Mouse (Mus musculus) limb, embryonic 14.5 days (tissue): Measurements from ENCODE around the gene Gabarap. TPM values are rescaled to one million over a fixed set of nuclear protein-coding genes. Genes with fewer than 3 reads are reported as not detected.

Experiments
- ATAC-seq: fragments of 200-750 bp; cut with Nextera tagmentation; 2 replicates; pipeline ENCODE4 v1.8.0; 2017; ENCODE audit warnings: low read depth, moderate number of reproducible peaks, moderate TSS enrichment; ENCODE audit not compliant: low FRiP score
- DNase-seq: peaks from one replicate; pipeline ENCODE4 v3.0.0-alpha.2; 2015; ENCODE audit warnings: low spot score
- H3K27ac ChIP-seq: fragments of 300-500 bp; sonication (generic); replicated peaks from 2 replicates; pipeline ENCODE4 v1.5.1; 2014; ENCODE audit warnings: low read depth, mild to moderate bottlenecking, low read length, moderate library complexity, mixed read lengths
- H3K27me3 ChIP-seq: fragments of 300-500 bp; sonication (generic); 2 replicates; pipeline ENCODE4 v1.6.1; 2014; ENCODE audit warnings: low read length, mixed read lengths; ENCODE audit not compliant: control insufficient read depth, insufficient read depth
- H3K36me3 ChIP-seq: fragments of 300-500 bp; sonication (generic); 2 replicates; pipeline ENCODE4 v1.6.1; 2014; ENCODE audit warnings: mild to moderate bottlenecking, low read length, moderate library complexity, mixed read lengths; ENCODE audit not compliant: control insufficient read depth, insufficient read depth
- H3K4me1 ChIP-seq: fragments of 300-500 bp; sonication (generic); 2 replicates; pipeline ENCODE4 v1.6.1; 2014; ENCODE audit warnings: antibody characterized with exemption, low read length, mixed read lengths; ENCODE audit not compliant: control insufficient read depth, insufficient read depth
- H3K4me2 ChIP-seq: fragments of 300-500 bp; sonication (generic); replicated peaks from 2 replicates; pipeline ENCODE4 v1.6.1; 2014; ENCODE audit warnings: low read depth, mild to moderate bottlenecking, low read length, moderate library complexity; ENCODE audit not compliant: severe bottlenecking
- H3K4me3 ChIP-seq: fragments of 300-500 bp; sonication (generic); replicated peaks from 2 replicates; pipeline ENCODE4 v1.5.1; 2014; ENCODE audit warnings: low read length
- H3K9ac ChIP-seq: fragments of 300-500 bp; sonication (generic); 2 replicates; pipeline ENCODE4 v1.6.1; 2014; ENCODE audit warnings: mild to moderate bottlenecking, low read depth, low read length, moderate library complexity; ENCODE audit not compliant: severe bottlenecking
- H3K9me3 ChIP-seq: fragments of 300-500 bp; sonication (generic); 2 replicates; pipeline ENCODE4 v1.6.1; 2016; ENCODE audit warnings: low read length; ENCODE audit not compliant: control insufficient read depth
- POLR2A ChIP-seq: fragments of 200-500 bp; IDR thresholded peaks from 2 replicates; pipeline ENCODE4 v1.8.0; 2012; ENCODE audit warnings: inconsistent platforms, mild to moderate bottlenecking, moderate library complexity, borderline replicate concordance; ENCODE audit not compliant: insufficient read depth, insufficient read length; ENCODE audit errors: extremely low read depth
- WGBS: fragments of 180-500 bp; shearing (Covaris S2); extraction: QIAGEN DNeasy Blood & Tissue Kit; methylation state at CpG from one replicate; pipeline ENCODE4 v1.1.7; 2014; 5-methylcytosine and 5-hydroxymethylcytosine counted together
- polyA plus RNA-seq, 2 experiments: library from polyadenylated mRNA; depleted of rRNA in 1 of 2; stranded (reverse) in 1 of 2; unstranded in 1 of 2; fragments of >200 nt; fragmentation: Nextera tagmentation in 1 of 2; extraction: Ambion mirVana in 1 of 2; gene quantifications; 2 replicates each; pipeline versions ENCODE4 v1.2.1 to v1.2.3; 2012 to 2014

Gene Gabarap
- polyA plus RNA-seq, 2 experiments, result 431 to 574 TPM

DNA sequence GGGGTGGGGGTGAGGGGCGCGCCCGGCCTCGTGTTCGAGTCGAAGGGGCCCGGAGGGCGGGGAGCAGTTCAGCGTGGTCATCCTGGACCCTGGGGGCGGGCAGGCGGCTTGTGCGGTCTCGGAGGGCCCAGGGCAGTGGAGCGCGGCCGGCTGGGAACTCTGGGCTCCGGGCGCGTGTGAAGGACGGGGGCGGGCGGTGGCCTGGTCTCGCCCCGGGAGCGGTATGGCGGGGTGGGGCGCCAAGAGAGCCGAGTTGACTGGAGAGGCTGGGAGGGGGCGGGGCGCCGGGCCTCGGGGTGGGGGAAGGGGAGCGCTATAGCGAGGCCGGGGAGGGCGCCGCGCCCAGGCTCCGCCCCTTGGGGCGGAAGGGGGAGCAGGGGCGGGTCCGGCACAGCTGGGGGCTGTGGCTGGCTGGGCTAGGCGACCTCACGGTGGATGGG is 6.1 kb downstream of the Gabarap start:
- peak overlapping the region; percentile 97 for H3K4me3 ChIP-seq
- H3K27ac ChIP-seq, result peak overlapping the region; percentile 96
- WGBS, result 3% methylated on average over 19 of the region's 44 CpGs
- peak; percentile 83 for DNase-seq
- H3K36me3 ChIP-seq, result peaks cover 48% of the 10 kb centered on the region
- peak; percentile 38 for ATAC-seq
- peaks cover 25% of the 10 kb centered on the region for H3K4me1 ChIP-seq
- H3K4me2 ChIP-seq, result peak overlapping the region; percentile 46
- TF ChIP-seq POLR2A, result 0 out of 2 replicates have a peak, but pooled peaks have one; percentile 38
- H3K9me3 ChIP-seq, result no peaks in the 10 kb centered on the region
- H3K9ac ChIP-seq, result peak overlapping the region; percentile 90
- H3K27me3 ChIP-seq, result no peaks in the 10 kb centered on the region

DNA sequence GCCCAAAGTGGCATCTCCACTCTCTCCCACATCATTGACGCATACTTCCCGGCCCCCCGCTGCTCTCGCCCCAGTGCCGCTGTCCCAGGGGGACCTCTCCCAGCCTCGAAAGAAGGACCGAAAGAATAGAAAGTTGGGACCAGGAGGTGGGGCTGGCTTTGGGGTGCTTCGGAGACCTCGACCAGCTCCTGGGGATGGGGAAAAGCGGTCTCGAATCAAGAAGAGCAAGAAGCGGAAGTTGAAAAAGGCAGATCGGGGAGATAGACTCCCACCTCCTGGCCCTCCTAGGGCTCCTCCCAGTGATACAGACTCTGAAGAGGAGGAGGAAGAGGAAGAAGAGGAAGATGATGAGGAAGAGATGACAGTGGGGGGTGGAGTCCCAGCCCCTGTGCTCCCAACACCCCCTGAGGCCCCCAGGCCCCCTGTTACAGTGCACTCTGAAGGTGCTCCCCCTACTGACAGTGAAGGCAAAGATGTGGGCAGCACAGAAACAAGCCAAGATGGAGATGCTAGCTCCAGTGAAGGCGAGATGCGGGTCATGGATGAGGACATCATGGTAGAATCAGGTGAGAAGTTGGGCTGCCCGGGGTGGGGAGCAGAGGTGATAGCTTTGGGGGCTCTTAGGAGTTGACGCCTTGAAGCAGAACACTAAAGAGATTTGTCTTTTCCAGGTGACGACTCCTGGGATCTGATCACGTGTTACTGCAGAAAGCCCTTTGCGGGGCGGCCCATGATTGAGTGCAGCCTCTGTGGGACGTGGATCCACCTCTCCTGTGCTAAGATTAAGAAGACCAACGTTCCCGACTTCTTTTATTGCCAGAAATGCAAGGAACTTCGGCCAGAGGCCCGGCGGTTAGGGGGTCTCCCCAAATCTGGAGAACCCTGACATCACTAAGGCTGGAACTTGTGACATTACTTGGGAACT is 7.9 kb downstream of the Gabarap start:
- H3K4me2 ChIP-seq, result no peak overlapping the region
- no peak overlapping the region for H3K4me3 ChIP-seq
- peaks cover 25% of the 10 kb centered on the region for H3K4me1 ChIP-seq
- WGBS, result 91% methylated on average over 27 of the region's 27 CpGs
- no peak for ATAC-seq
- no peak overlapping the region for H3K9ac ChIP-seq
- peaks cover 41% of the 10 kb centered on the region for H3K36me3 ChIP-seq
- no peaks in the 10 kb centered on the region for H3K27me3 ChIP-seq
- no peak for DNase-seq
- no peak for TF ChIP-seq POLR2A
- H3K9me3 ChIP-seq, result no peaks in the 10 kb centered on the region
- no peak overlapping the region for H3K27ac ChIP-seq

DNA sequence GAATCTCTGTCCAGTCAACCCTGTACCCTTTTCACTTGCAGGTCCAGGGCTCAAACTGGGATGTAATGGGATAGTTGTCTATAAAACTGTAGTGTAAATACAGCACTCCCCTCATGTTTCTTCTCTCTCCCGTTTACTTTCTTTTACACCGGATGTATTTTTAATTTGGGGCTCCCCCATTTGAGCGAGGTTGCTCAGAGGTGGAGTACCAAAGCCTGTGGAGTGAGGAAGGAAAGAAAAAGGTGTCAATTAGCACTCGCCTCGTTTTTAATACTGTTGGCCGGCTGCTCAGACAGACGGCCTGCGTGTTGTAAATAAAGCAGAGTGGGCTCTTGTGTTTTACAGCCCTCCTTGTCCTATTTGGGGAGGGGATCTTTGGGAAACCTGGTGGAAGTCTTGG is 8.7 kb downstream of the Gabarap start:
- Histone ChIP-seq H3K4me2 (no peak overlapping the region), H3K4me1 (peaks cover 25% of the 10 kb centered on the region), H3K27me3 (no peaks in the 10 kb centered on the region), H3K4me3 (0 out of 2 replicates have a peak overlapping the region, but pooled peaks have one; percentile 80), H3K36me3 (peaks cover 34% of the 10 kb centered on the region), H3K27ac (peak overlapping the region; percentile 21; the same call in 1 of the 2 replicates), H3K9ac (no peak overlapping the region), H3K9me3 (no peaks in the 10 kb centered on the region)
- TF ChIP-seq POLR2A, result no peak
- ATAC-seq, result no peak
- no peak for DNase-seq
- 62% methylated on average over 8 of the region's 8 CpGs for WGBS

DNA sequence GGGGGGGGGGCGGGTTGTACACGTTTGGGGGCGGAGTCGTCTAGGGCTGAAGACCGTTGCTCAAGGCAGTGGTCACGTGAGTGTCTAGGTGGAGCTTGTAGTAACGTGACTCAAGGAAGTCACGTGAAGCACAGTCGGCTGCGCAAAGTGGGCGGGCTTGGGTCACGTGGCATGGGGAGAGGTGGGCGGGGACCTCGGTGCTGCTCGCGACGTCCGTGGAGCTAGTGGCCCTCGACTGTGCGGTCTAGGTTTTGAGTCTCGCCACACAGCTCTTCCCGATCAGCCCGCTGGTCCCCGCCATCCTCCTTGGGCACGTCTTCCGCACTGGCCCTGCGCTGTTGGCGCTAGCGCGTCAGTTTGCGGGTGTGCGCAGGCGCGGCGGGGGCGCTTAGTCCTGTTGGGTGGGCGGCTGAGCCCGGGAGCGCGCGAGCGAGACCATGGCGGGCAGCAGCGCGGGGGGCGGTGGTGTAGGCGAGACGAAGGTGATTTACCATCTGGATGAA is 9.5 kb downstream of the Gabarap start, which contains the start of gene Dvl2:
Gene Dvl2 (plus strand): TSS at position 200 of the 503 bp plus-strand sequence.
- Histone ChIP-seq H3K9me3 (no peaks in the 10 kb centered on the region), H3K27me3 (no peaks in the 10 kb centered on the region), H3K27ac (peak within 1 kb of the TSS; percentile 92), H3K4me2 (peak within 1 kb of the TSS; percentile 96), H3K4me1 (peaks cover 25% of the 10 kb centered on the region), H3K4me3 (peak within 1 kb of the TSS; percentile 80), H3K9ac (peak within 1 kb of the TSS; percentile 82), H3K36me3 (peaks cover 37% of the 10 kb centered on the region)
- TF ChIP-seq POLR2A, result peak; percentile 91; the same call in 1 of the 2 replicates
- WGBS, result under 1% methylated on average over 48 of the region's 48 CpGs
- ATAC-seq, result peak; percentile 73
- DNase-seq, result peak; percentile 94

DNA sequence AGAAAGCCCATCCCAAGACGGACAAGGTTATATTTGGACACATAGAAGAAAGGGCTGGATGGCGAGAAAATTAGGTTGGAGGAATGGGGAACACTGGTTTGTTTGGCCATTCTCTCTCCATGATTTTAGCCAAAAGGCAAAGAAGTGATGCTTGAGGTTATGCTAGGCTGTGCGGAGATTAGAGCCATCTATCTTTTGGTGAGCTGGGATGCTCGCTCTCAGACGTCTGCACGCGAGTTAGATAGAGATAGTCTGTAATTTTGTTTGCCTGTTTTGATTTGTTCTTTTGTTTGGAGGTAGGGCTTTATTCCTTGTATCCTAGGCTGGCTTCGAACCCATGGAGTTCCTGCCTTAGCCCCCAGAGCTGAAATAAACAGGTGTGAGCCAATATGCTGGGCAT is 10.2 kb downstream of the Gabarap start:
- no peaks in the 10 kb centered on the region for H3K27me3 ChIP-seq
- H3K9ac ChIP-seq, result peak overlapping the region; percentile 82
- no peaks in the 10 kb centered on the region for H3K9me3 ChIP-seq
- H3K4me1 ChIP-seq, result peaks cover 25% of the 10 kb centered on the region
- H3K4me3 ChIP-seq, result peak overlapping the region; percentile 80
- ATAC-seq, result no peak
- H3K36me3 ChIP-seq, result peaks cover 44% of the 10 kb centered on the region
- TF ChIP-seq POLR2A, result no peak
- peak overlapping the region; percentile 96 for H3K4me2 ChIP-seq
- WGBS, result 10% methylated on average over 8 of the region's 8 CpGs
- DNase-seq, result no peak
- H3K27ac ChIP-seq, result peak overlapping the region; percentile 92
